Mouse (Mus musculus): ENCODE measurements around the gene Tmem176a. TPM values are rescaled to one million over a fixed set of nuclear protein-coding genes. Genes with fewer than 3 reads are reported as not detected.

The Tmem176a gene
- total RNA-seq, 1 experiment from 2014 or later = 181 TPM

DNA sequence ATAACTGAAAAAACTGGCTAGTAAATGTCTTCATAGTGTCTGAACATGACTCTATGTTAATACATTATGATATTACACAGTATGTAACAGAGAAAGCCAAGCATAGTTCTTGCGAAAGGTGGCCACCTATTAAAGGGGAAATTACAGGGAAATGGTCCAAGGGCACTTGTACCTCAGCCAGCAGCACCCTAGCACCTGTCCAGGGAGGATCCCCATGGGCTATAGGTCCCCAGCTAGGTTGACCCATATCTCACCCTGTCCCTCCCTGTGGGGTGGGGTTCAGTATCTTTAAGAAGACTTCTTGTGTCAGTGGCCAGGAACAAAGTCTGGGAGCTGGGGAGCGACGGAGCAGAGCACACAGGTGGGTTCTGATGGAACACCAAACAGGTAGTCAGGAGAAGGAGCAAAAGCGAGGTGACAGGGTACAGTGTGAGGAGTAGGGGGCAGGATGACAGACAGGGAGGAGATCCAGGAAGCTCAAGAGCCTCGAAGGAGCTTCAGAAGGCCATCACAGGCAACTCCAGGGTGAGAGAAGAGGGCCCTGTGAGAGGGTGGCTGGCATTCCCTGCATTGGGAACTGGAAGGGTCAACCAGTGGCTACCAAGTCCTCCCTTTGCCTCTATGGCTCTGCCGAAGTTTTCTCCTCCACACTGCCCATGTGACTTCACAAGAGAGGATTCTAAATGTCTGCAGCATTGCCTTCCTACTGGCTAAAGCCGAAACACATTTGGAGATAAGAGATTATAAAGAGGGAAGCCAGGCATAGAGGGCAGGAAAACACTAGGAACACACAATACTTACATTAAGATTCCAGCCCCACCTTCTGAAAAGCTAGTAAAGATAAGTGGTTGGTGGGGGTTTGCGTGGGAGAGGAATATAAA lies 54.5 kb downstream of the Tmem176a start:
- no peak for DNase-seq

DNA sequence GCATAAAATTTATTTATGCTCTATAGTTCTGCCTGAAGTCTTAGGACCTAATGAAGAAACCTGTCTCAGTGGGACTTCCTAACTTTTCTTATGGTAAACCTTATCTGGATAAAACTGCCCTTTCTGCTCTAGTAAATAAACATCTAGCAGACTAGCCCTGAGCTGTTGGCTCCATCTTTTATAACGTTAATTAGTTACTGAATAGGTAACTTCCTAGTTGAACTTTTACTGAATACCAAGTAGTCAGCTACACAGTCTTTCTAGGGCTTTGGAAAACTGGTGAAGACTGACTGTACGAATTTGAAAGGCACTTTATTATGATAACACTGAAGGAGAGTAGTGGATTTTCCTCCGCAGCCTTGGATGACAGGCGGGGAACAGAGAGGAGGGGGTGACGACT lies 55.2 kb downstream of the Tmem176a start:
- no peak for DNase-seq

Other genes with a start within 250 kb of the Tmem176a start
- 42.8 TPM in 2 replicates for gene Repin1, start 247.0 kb upstream of the Tmem176a start, total RNA-seq (2021)
- not detected in 2 replicates for gene Gm44965, start 247.0 kb upstream of the Tmem176a start, total RNA-seq (2021)
- gene Zfp775, start 238.9 kb upstream of the Tmem176a start, total RNA-seq (2021) = 7.7 and 8.9 TPM in 2 replicates
- 1.8 and 3.1 TPM in 2 replicates for gene AI854703, start 214.2 kb upstream of the Tmem176a start, total RNA-seq (2021)
- 12.1 and 20.4 TPM in 2 replicates for gene Gimap8, start 193.7 kb upstream of the Tmem176a start, total RNA-seq (2021)
- 6.5 and 12.1 TPM in 2 replicates for gene Gimap9, start 164.8 kb upstream of the Tmem176a start, total RNA-seq (2021)
- 54.8 and 62.2 TPM in 2 replicates for gene Gimap4, start 156.4 kb upstream of the Tmem176a start, total RNA-seq (2021)
- 63.5 and 88.5 TPM in 2 replicates for gene Gimap6, start 132.7 kb upstream of the Tmem176a start, total RNA-seq (2021)
- gene Gm28053, start 122.3 kb upstream of the Tmem176a start, total RNA-seq (2021) = 4.9 and 12.6 TPM in 2 replicates
- gene Gimap7, start 122.3 kb upstream of the Tmem176a start, total RNA-seq (2021) = 0.63 and 3.8 TPM in 2 replicates
- gene Gimap1, start 101.9 kb upstream of the Tmem176a start, total RNA-seq (2021) = 15.4 and 36.5 TPM in 2 replicates
- gene Gimap5, start 94.7 kb upstream of the Tmem176a start, total RNA-seq (2021) = 11.0 and 23.6 TPM in 2 replicates
- gene Gimap3, start 70.1 kb upstream of the Tmem176a start, total RNA-seq (2021) = 1.8 and 19.3 TPM in 2 replicates
- 293 and 324 TPM in 2 replicates for gene Tmem176b, start 577 bp downstream of the Tmem176a start, total RNA-seq (2021)
- not detected in 2 replicates for gene Aoc1, start 32.0 kb downstream of the Tmem176a start, total RNA-seq (2021)
- not detected in 2 replicates for gene 1600015I10Rik, start 89.0 kb downstream of the Tmem176a start, total RNA-seq (2021)
- not detected in 2 replicates for gene Doxl2, start 134.0 kb downstream of the Tmem176a start, total RNA-seq (2021)
- not detected in 2 replicates for gene Svs1, start 145.9 kb downstream of the Tmem176a start, total RNA-seq (2021)
- gene Gpnmb, start 195.6 kb downstream of the Tmem176a start, total RNA-seq (2021) = 0.19 and 1.2 TPM in 2 replicates
- 42.7 and 45.8 TPM in 2 replicates for gene Malsu1, start 232.9 kb downstream of the Tmem176a start, total RNA-seq (2021)